Mouse (Mus musculus) left cerebral cortex, adult 2 months (tissue): ENCODE measurements around the gene Csf1. TPM values are rescaled to one million over a fixed set of nuclear protein-coding genes. Genes with fewer than 3 reads are reported as not detected.

Source experiments
- DNase-seq, 2 experiments: peaks; one replicate each; pipeline ENCODE4 v3.0.0; 2021 to 2022; ENCODE audit warnings: low spot score in 2 of 2, mixed read lengths in 1 of 2; ENCODE audit errors: extremely low spot score in 1 of 2
- H3K27ac ChIP-seq: fragments of 200-600 bp; 2 replicates; pipeline ENCODE4 v1.8.1; 2022
- H3K4me3 ChIP-seq: fragments of 200-600 bp; 2 replicates; pipeline ENCODE4 v1.8.1; 2022
- CTCF ChIP-seq: fragments of 200-600 bp; IDR thresholded peaks from 2 replicates; pipeline ENCODE4 v1.8.1; 2022; ENCODE audit warnings: antibody characterized with exemption, mild to moderate bottlenecking, moderate library complexity
- intact Hi-C: fragments of 180-260 bp; cut with DNase I; formaldehyde crosslinking; loops from one replicate; pipeline ENCODE4 v1.15.1; 2025
- total RNA-seq, 2 experiments: library from RNA; stranded (reverse); gene quantifications; 2 replicates each; pipeline ENCODE4 v1.2.3; 2021

Gene Csf1
- total RNA-seq, 2 experiments from 2014 or later = 12.6 to 13.2 TPM

DNA sequence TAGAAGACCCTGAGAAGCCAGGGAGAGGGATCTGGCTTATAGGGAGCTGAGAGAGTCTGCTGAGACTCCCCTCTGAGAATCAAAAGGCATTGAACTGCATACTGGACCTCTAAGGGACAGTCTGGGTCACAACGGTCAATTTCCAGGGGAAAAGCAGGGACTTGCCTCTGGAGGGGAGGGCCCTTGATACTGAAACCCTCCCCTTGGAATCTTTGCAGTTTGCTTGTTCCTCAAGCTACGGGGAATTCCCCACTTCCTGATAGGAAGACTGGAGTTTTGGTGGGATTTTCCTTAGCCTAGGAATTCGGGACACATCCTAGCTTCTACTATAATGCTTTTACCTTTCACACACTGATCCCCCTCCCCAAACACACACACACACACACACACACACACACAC, 15.5 kb upstream of the Csf1 start:
- DNase-seq = no peak
- no peak overlapping the region for H3K4me3 ChIP-seq
- no peak for TF ChIP-seq CTCF
- intact Hi-C loops = no loop called here
- H3K27ac ChIP-seq = no peak overlapping the region

DNA sequence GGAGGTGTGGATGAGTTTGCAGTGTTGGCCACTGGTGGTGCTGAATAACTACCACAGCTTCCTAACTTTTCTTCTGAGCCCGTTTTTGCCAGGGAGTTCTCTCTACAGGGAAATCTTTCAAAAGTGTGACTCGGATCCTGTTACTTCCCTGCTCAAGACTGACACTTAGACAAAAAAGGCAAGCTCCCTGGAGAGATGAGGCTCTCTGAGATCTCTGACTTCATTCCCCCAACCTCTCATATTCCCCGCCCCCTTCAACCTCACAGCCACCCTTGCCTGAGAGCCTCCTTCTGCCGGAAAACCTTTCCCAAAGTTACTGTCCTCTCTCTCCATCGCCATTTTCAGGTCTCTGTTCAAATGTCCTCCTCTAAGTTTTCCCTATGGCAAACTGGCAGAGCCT, 14.8 kb upstream of the Csf1 start:
- H3K27ac ChIP-seq = no peak overlapping the region
- intact Hi-C loops = no loop called here
- no peak for TF ChIP-seq CTCF
- DNase-seq = no peak
- H3K4me3 ChIP-seq = no peak overlapping the region

DNA sequence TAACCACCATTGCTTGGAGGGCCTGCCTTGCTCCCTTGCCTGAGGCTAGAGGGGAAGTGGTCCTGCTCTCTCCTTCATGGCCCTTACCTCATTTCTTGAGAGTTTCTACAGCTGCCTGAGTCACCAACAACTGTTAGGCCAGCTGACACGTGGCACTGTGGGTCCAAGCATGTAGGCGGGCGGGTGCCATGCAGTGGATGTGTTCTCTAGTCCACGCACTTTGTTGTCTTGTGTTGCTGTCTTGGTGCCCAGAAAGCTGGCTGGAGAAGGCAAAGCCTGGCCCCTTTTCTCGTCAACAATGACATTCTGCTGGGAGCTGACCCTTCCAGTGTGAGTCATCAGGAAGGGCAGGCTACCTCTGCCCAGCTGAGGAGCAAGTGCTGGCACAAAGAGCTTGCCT, 12.6 kb upstream of the Csf1 start:
- intact Hi-C loops = no loop called here
- no peak for TF ChIP-seq CTCF
- no peak overlapping the region for H3K4me3 ChIP-seq
- H3K27ac ChIP-seq = no peak overlapping the region
- DNase-seq = no peak

DNA sequence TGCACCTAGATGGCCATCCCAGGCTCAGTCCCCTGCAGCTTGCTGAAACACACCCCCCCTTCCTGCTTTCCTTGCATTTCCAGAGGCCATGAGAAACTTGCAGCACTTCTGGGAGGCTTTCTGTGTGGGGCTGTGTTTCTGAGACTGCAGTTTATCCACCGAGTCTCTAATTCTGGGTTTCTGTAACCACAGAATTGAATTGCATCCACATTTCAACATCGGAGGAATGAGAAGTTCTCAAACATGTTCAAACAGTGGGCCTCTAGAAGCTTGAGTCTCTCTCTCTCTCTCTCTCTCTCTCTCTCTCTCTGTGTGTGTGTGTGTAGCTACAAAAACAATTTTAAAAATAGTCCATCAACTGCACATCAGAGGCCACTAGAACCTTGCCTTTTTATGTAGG, 9.4 kb upstream of the Csf1 start:
- H3K27ac ChIP-seq = no peak overlapping the region
- no peak overlapping the region for H3K4me3 ChIP-seq
- intact Hi-C loops = no loop called here
- DNase-seq = no peak
- TF ChIP-seq CTCF = no peak

DNA sequence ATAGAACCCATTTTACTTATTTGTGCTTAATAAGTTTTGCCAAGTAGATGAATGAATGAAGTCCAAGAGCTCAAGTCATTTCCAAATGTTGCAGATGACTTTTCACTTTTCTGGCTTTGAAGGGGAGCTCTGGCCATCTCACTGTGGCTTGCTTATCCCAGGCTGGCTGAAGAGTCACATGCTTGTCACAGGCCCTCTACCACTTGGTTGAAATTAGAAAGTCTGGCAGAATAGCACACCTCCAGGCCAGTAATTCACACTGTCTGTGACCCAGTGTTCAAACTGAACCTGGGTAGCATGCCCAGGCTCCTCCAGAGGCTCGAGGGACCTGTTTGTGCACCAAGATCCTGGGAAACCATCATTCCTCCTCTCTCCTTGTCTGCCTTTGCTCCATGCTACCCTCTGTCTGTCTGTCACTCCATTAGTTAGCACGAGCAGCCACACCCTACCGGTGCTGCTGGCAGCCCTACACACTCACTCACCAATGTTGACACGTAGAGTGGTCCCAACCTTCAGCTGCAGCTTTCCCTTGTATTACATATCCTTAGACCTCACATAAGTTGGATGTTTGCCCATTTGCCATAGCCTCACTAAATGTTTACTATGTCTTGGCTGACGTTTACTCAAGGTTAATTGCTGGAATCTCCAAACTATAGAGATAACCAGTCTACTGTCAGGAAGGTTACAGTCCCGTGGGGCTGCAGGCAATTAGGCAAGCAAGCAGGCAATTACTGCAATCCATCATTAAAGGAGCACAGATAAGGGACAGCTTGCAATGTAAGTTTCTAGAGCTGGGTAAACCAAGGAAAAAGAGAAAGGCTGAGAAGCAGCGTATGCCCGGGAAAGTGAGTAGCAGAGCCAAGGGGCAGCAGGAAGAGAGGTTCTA, 8.1 kb upstream of the Csf1 start:
- no peak overlapping the region for H3K4me3 ChIP-seq
- no peak for TF ChIP-seq CTCF
- DNase-seq = no peak
- H3K27ac ChIP-seq = no peak overlapping the region
- intact Hi-C loops = no loop called here

DNA sequence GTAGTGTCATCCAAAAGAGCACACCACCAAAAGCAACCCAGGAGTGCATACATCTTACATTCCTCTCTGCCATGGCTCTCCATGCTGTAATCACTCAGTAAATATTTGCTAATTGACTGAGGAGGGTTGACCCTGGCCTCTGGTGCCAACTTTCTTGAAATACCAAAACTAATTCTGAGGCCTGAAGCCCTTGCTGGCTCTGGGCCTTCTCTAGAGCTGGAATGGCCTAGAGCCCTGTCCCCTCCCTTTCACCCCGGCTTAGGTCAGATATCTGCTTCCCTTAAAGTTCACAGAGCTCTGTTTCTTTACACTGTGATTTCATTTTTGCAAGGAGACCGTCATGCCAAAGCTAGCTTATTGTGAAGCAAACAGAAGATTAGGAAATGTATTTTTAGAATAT, 6.5 kb upstream of the Csf1 start:
- Histone ChIP-seq H3K4me3 (no peak overlapping the region), H3K27ac (no peak overlapping the region)
- TF ChIP-seq CTCF = no peak
- no peak for DNase-seq
- intact Hi-C loops = no loop called here

DNA sequence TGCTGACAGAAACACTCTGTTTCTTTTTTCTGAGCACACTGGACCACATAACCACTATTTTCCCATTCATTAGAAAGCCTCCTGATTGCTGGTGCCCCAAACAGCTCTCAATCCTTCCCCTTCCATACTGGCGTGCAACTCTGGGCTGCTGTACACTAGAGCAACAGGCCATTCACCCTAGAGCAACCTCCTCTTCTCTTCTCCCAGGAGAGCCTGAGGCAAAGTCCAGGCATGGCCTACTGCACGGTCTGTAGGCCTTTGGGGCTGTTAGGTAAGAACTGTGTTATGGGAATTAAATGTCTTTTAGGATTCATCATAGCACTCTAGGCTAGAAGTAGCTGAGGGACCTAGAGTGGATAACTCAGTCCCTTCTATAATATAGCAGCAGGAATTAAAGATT, 5.7 kb upstream of the Csf1 start:
- DNase-seq = no peak
- H3K27ac ChIP-seq = no peak overlapping the region
- TF ChIP-seq CTCF = no peak
- no peak overlapping the region for H3K4me3 ChIP-seq
- intact Hi-C loops = no loop called here

DNA sequence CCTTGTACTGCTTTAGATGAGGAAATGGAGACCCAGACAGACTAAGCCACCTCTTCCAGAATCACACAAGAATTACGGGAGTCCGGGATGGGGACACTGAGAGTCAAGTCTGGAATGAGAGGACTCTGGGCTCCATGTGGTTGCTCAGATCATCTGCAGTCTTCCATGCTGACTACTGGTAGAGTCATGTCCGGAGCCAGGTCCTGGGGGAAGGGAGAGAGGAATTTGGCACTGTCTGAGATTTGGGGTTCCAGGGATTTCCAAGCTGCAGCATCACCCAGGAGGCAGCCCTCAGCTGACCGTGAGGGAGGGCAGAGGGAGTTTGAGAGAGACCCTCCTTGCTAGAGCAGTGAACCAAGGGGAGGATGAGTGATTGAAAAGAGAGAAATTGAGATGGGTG, 3.3 kb upstream of the Csf1 start:
- H3K4me3 ChIP-seq = no peak overlapping the region
- no peak overlapping the region for H3K27ac ChIP-seq
- intact Hi-C loops = no loop called here
- TF ChIP-seq CTCF = no peak
- no peak for DNase-seq

DNA sequence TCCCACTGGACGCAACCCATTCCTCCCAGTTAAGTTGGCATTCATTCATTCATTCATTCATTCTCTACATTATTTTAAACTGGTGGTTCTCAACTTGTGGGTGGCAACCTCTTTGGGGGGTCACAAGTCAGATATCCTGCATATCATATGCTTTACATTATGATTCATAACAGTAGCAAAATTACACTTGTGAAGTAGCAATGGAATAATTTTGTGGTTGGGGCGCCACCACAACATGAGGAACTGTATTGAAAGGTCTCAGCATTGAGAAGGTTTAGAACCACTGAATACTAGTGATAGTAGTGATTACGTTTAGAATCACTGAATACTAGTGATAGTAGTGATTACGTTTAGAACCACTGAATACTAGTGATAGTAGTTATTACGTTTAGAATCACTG, 1.2 kb upstream of the Csf1 start:
- DNase-seq = no peak
- no peak for TF ChIP-seq CTCF
- intact Hi-C loops = no loop called here
- Histone ChIP-seq H3K4me3 (no peak overlapping the region), H3K27ac (no peak overlapping the region)

DNA sequence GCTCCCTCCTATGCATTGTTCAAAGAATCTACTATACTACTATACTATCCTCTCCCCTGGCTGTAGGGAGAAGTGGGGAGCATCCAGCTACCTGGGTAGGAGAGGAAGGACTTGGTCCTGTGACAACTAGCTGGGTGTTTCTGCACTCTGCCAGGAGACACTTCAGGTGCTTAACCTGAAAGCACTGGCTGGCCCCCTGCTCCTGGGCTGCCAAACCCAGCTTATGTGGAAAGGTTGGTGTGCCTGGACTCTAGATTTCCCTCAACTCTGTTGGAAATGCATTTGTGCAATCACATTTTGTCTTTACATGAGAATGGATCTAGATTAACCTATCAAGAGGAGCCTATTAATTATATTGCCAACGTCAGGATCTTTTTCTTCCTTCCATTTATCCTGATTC, 502 bp upstream of the Csf1 start:
- peak overlapping the region; percentile 92 for H3K27ac ChIP-seq
- H3K4me3 ChIP-seq = peak overlapping the region; percentile 79
- no peak for TF ChIP-seq CTCF
- intact Hi-C loops = no loop called here
- DNase-seq = no peak

DNA sequence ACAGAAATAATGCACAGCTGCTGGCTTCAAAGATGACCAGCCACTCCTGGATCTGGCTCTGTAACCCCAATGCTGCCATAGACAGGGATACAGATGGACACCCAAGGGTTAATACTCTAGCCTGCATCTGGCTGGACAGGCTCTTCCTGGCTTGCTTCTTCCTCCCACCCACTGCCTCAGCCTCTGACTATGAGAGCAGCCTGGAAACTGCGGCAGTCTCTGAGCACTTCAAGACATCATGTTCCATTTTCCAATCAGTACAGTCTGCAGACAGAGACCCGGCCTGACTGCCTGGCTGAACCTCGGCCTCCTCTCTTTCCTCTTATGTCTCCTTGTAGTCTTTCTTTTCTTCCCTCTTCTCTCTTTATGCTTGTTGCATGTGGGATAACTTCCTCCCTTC, 1.6 kb downstream of the Csf1 start:
- intact Hi-C loops = loop anchor here (2.0 to 5.0 kb wide), 2 partner anchors 49 to 106 kb away; no protein-coding TSS in a partner anchor
- DNase-seq = no peak
- no peak for TF ChIP-seq CTCF
- Histone ChIP-seq H3K4me3 (peak overlapping the region; percentile 79), H3K27ac (peak overlapping the region; percentile 92)

DNA sequence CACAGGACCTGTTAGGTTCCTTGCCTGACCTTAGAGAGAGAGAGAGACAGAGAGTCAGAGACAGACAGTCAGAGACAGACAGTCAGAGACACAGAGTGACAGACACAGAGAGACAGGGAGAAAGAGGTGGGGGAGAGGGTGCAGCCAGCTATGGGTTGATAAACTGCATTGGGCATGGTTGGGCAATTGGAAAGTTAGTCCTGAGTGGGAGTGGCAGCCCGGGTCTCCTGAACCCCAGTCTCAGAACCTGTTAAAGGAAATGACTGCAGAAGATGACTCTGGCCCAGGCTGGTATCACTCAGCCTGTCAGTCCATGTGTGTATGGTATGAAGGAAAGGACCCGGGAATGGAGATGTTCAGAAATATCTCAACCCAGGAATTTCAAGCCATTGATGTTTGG, 2.1 kb downstream of the Csf1 start:
- DNase-seq = no peak
- H3K27ac ChIP-seq = peak overlapping the region; percentile 92
- H3K4me3 ChIP-seq = peak overlapping the region; percentile 79
- no peak for TF ChIP-seq CTCF
- intact Hi-C loops = loop anchor here (2.0 to 5.0 kb wide), 2 partner anchors 49 to 107 kb away; no protein-coding TSS in a partner anchor
